Mouse (Mus musculus): ENCODE results near the gene Fance. TPM values are rescaled to one million over a fixed set of nuclear protein-coding genes. Genes with fewer than 3 reads are reported as not detected.

Gene Fance
- polyA plus RNA-seq, 1 experiment, result 31.3 TPM

DNA sequence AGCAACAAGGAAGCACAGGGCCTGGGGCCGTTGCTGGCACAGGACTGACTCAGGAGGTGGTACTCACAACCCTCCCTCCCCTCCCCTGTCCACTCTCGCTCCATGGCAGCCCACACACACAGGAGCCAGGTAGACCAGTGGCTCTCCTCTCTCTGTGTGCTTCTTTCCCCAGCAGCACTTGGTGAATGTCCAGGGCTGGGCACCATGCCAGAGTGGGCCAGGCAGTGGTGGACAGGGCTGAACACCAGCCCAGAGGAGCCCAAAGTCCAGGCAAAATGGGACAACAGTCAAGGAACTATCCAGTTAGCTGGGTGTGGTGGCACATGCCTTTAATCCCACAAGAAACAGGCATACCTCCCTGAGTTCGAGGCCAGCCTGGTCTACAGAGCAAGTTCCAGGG, 23.1 kb upstream of the Fance start:
- Histone ChIP-seq H3K4me3 (ENCODE audit: control insufficient read depth, insufficient read depth, low read length) (no peak overlapping the region), H3K4me1 (replicated peaks; ENCODE audit: control insufficient read depth, insufficient read depth, low read length) (peaks cover 36% of the 10 kb centered on the region), H3K36me3 (ENCODE audit: control insufficient read depth, insufficient read depth, low read length) (no peaks in the 10 kb centered on the region), H3K27me3 (ENCODE audit: control insufficient read depth, insufficient read depth, low read length) (no peaks in the 10 kb centered on the region), H3K27ac (ENCODE audit: control insufficient read depth, insufficient read depth, low read length) (no peak overlapping the region)
- no peak for TF ChIP-seq CTCF (IDR thresholded peaks at IDR 0.05; ENCODE audit: borderline replicate concordance, control insufficient read depth, extremely low read depth, insufficient read depth, low read length, poor library complexity)
- TF ChIP-seq POLR2A (IDR thresholded peaks at IDR 0.05; ENCODE audit: control insufficient read depth, extremely low read depth, insufficient read depth, low read length, poor library complexity), result no peak
- 71% methylated on average over 3 of the region's 3 CpGs for WGBS
- no peak for DNase-seq

DNA sequence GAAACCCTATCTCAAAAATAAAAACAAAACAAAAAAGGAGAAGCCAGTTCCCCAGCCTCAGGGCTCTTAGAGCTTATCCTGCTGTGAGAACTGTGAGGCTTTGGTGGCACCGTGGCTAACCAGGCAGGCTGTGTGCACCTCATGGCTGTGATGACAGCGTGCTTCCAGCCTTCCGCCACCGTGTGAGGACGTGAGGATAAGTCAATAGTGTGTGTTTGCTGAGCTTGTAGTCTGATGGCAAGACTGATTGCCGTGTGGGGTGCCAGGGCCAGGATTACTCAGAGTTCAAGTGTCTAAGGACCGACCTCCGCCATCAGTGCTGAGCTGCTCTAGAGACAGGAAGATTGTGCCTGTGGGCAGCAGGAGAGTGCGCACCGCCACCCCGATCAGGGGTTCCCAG, 22.6 kb upstream of the Fance start:
- no peaks in the 10 kb centered on the region for H3K36me3 ChIP-seq (ENCODE audit: control insufficient read depth, insufficient read depth, low read length)
- DNase-seq, result no peak
- no peak overlapping the region for H3K27ac ChIP-seq (ENCODE audit: control insufficient read depth, insufficient read depth, low read length)
- no peaks in the 10 kb centered on the region for H3K27me3 ChIP-seq (ENCODE audit: control insufficient read depth, insufficient read depth, low read length)
- H3K4me3 ChIP-seq (ENCODE audit: control insufficient read depth, insufficient read depth, low read length), result no peak overlapping the region
- peaks cover 37% of the 10 kb centered on the region for H3K4me1 ChIP-seq (replicated peaks; ENCODE audit: control insufficient read depth, insufficient read depth, low read length)
- WGBS, result 41% methylated on average over 11 of the region's 11 CpGs
- TF ChIP-seq CTCF (IDR thresholded peaks at IDR 0.05; ENCODE audit: borderline replicate concordance, control insufficient read depth, extremely low read depth, insufficient read depth, low read length, poor library complexity) (no peak), POLR2A (IDR thresholded peaks at IDR 0.05; ENCODE audit: control insufficient read depth, extremely low read depth, insufficient read depth, low read length, poor library complexity) (no peak)

GRCm38 (mm10) chr17:28291346-28291745, 22.0 kb upstream of the Fance start:
- DNase-seq, result no peak
- Histone ChIP-seq H3K4me3 (ENCODE audit: control insufficient read depth, insufficient read depth, low read length) (no peak overlapping the region), H3K27me3 (ENCODE audit: control insufficient read depth, insufficient read depth, low read length) (no peaks in the 10 kb centered on the region), H3K27ac (ENCODE audit: control insufficient read depth, insufficient read depth, low read length) (no peak overlapping the region), H3K36me3 (ENCODE audit: control insufficient read depth, insufficient read depth, low read length) (no peaks in the 10 kb centered on the region), H3K4me1 (replicated peaks; ENCODE audit: control insufficient read depth, insufficient read depth, low read length) (peaks cover 37% of the 10 kb centered on the region)
- TF ChIP-seq POLR2A (IDR thresholded peaks at IDR 0.05; ENCODE audit: control insufficient read depth, extremely low read depth, insufficient read depth, low read length, poor library complexity), result no peak
- no peak for TF ChIP-seq CTCF (IDR thresholded peaks at IDR 0.05; ENCODE audit: borderline replicate concordance, control insufficient read depth, extremely low read depth, insufficient read depth, low read length, poor library complexity)
- WGBS, result 5% methylated on average over 7 of the region's 7 CpGs

DNA sequence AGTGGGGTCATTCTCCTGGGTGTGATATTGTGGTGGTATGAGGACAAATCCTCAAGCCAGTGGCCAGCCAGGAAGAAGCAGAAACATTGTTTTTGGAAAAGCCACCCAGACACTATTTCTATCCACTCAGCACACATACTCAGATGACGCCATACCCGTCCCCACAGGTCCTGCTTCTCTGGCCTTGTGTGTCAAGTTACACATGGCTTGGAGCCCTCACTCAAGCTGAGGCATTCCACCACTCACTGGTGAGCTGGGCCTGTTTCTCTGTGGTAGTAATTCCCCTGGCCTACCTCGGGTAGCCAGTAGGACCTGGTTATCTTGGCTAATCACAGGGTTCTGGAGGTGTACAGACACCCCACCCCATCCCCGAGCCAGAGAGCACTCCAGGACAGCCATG, 19.6 kb upstream of the Fance start:
- no peak for DNase-seq
- Histone ChIP-seq H3K27me3 (ENCODE audit: control insufficient read depth, insufficient read depth, low read length) (no peaks in the 10 kb centered on the region), H3K27ac (ENCODE audit: control insufficient read depth, insufficient read depth, low read length) (no peak overlapping the region), H3K4me1 (replicated peaks; ENCODE audit: control insufficient read depth, insufficient read depth, low read length) (peaks cover 36% of the 10 kb centered on the region), H3K4me3 (ENCODE audit: control insufficient read depth, insufficient read depth, low read length) (no peak overlapping the region), H3K36me3 (ENCODE audit: control insufficient read depth, insufficient read depth, low read length) (no peaks in the 10 kb centered on the region)
- TF ChIP-seq CTCF (IDR thresholded peaks at IDR 0.05; ENCODE audit: borderline replicate concordance, control insufficient read depth, extremely low read depth, insufficient read depth, low read length, poor library complexity), result no peak
- WGBS, result 84% methylated on average over 4 of the region's 4 CpGs

- H3K4me1 ChIP-seq (replicated peaks; ENCODE audit: control insufficient read depth, insufficient read depth, low read length), result peaks cover 45% of the 10 kb centered on the region
- DNase-seq, result no peak
- H3K4me3 ChIP-seq (ENCODE audit: control insufficient read depth, insufficient read depth, low read length), result no peak overlapping the region
- no peaks in the 10 kb centered on the region for H3K36me3 ChIP-seq (ENCODE audit: control insufficient read depth, insufficient read depth, low read length)
- TF ChIP-seq POLR2A (IDR thresholded peaks at IDR 0.05; ENCODE audit: control insufficient read depth, extremely low read depth, insufficient read depth, low read length, poor library complexity) (no peak), CTCF (IDR thresholded peaks at IDR 0.05; ENCODE audit: borderline replicate concordance, control insufficient read depth, extremely low read depth, insufficient read depth, low read length, poor library complexity) (no peak)
- 43% methylated on average over 17 of the region's 17 CpGs for WGBS
- no peak overlapping the region for H3K27ac ChIP-seq (ENCODE audit: control insufficient read depth, insufficient read depth, low read length)
- H3K27me3 ChIP-seq (ENCODE audit: control insufficient read depth, insufficient read depth, low read length), result no peaks in the 10 kb centered on the region
Observed at GRCm38 (mm10) chr17:28294449-28295333, 18.6 kb upstream of the Fance start.

DNA sequence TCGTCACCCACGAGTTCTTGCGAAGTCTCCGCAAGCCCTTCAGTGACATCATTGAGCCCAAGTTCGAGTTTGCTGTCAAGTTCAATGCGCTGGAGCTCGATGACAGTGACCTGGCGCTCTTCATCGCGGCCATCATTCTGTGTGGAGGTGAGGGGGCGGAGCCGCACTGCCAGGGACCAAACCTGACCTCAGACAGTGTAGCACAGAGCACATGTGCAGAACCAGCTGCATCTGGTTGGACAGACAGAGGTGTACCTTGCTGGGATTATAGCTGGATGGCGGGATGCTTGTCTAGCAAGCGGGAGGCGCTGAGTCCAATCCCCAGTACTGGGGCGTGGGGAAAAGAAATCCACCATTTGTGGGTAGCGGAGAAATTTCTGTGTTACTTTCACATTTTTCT, 14.4 kb upstream of the Fance start:
- no peaks in the 10 kb centered on the region for H3K27me3 ChIP-seq (ENCODE audit: control insufficient read depth, insufficient read depth, low read length)
- TF ChIP-seq CTCF (IDR thresholded peaks at IDR 0.05; ENCODE audit: borderline replicate concordance, control insufficient read depth, extremely low read depth, insufficient read depth, low read length, poor library complexity) (no peak), POLR2A (IDR thresholded peaks at IDR 0.05; ENCODE audit: control insufficient read depth, extremely low read depth, insufficient read depth, low read length, poor library complexity) (no peak)
- 87% methylated on average over 17 of the region's 17 CpGs for WGBS
- no peak for DNase-seq
- peaks cover 42% of the 10 kb centered on the region for H3K4me1 ChIP-seq (replicated peaks; ENCODE audit: control insufficient read depth, insufficient read depth, low read length)
- no peak overlapping the region for H3K27ac ChIP-seq (ENCODE audit: control insufficient read depth, insufficient read depth, low read length)
- H3K4me3 ChIP-seq (ENCODE audit: control insufficient read depth, insufficient read depth, low read length), result no peak overlapping the region
- no peaks in the 10 kb centered on the region for H3K36me3 ChIP-seq (ENCODE audit: control insufficient read depth, insufficient read depth, low read length)

Data from thymus, adult 2 months (tissue).